Mouse (Mus musculus) thymus, postnatal 14 days (tissue): ENCODE measurements around the gene Cntnap1.

Source experiments
- DNase-seq: peaks from one replicate; pipeline ENCODE4 v3.0.0; 2021

Cntnap1 gene

DNA sequence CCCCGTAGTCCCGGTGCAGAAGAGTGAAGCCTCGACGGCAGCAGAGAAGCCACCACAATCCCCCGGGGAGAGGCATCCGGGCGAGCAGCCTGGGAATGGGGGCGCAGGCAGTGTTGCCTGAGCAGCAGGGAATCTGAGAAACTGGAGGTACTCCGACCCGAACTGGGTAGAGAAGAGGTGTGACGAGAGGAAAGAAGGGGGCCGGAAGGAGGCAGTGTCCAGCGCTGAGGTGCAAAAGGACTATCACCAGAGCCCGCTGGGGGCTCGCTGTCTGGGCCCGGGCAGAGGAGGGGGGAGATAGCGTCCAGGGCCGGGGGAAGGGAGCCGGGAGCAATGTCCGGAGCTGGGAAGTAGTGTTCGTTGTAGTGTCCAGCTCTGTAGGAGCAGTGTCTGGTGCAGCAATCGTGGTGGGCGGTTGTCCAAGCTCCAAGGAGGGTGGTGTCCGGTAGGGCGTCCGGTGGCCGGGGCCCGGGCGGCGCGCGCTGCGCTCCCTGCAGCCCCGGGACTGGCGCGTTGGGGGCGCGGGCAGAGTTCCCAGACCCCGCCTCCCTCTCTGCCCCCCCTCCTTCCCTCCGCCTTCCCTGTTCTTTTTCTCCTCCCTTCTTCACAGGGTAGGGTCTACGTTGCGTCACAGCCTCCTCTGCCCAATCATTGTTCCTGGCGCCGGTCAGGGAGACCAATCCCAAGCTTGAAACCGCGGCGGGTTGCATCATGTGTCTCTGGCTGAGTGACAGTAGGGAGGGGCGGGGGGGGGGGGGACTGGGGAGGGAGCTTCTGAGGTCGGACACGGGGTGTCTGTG lies 688 bp downstream of the Cntnap1 start, which contains the start of gene Plekhh3:
TSS of gene Plekhh3 (minus strand) at position 541 of the 800 bp plus-strand sequence.
- peak; percentile 89 for DNase-seq

DNA sequence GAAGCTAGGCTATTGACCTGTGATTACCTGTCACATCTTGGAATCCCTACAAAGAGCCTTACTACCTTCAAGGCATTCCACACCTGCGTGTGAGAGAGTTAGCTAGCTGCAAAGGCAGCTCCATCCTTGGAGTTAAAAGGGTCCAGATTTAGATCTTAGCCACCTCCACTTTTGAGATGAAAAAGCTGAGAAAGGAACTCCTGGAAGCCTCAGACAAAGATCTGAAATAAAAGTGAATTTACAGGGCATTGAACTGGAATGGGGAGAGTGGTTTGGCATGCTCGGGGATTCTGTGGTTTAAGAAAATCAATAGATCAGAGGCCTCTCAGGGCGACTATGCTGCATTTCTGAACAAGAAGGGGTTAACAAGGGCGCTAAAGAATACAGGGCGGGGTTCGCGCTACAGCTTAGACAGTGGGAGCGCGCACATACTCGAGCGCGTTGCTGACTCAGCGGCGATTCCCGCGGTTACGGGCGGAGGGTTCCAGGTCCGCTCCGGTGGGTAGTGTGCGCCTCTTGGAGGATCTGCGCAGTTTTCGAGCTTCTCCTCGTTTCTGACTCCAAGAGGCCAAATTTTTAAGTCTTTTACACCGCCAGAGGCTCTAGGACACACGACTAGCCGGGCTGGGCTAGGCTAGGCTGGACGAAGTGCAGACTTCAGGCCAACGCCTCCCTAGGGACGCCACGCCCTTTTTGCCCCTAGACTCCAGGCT lies 1.6 kb downstream of the Cntnap1 start:
- DNase-seq = peak; percentile 49

DNA sequence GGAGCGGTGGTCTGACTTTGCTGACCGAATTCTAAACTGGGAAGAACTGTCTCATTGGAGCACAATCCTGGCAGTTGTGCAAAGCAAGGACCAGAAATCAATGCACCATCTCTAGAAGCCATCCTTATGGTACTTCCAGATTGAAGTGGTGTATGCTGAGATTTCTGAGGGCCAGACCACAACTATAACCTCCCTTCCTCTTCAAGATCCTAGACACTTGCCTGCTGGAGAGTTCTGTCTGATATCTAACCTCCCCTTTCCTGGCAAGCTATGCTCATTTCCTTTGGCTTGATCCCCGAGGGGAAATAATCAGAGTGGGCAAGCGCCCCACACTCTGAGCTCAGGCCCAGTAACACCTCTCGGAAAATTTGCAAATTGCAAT lies 2.1 kb downstream of the Cntnap1 start:
- DNase-seq = no peak

DNA sequence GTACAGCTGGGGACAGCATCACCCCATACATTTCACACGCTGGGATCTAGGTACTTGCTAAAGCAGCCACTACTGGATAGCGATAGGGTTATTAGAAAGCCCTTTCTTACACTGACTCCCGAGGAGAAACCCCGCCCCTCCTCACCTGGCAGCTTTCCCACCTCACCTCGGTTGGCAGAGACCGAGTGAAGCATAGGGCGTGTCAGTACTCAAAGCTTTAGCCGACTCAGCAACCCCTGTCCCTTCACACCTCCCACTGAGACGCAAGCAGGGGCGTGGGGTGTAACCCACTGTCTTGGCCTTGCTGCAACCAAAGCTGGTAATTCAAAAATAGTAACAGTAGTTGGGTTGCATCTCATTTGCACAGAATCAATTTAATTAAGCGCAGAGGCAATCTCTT lies 2.8 kb downstream of the Cntnap1 start:
- DNase-seq = no peak

DNA sequence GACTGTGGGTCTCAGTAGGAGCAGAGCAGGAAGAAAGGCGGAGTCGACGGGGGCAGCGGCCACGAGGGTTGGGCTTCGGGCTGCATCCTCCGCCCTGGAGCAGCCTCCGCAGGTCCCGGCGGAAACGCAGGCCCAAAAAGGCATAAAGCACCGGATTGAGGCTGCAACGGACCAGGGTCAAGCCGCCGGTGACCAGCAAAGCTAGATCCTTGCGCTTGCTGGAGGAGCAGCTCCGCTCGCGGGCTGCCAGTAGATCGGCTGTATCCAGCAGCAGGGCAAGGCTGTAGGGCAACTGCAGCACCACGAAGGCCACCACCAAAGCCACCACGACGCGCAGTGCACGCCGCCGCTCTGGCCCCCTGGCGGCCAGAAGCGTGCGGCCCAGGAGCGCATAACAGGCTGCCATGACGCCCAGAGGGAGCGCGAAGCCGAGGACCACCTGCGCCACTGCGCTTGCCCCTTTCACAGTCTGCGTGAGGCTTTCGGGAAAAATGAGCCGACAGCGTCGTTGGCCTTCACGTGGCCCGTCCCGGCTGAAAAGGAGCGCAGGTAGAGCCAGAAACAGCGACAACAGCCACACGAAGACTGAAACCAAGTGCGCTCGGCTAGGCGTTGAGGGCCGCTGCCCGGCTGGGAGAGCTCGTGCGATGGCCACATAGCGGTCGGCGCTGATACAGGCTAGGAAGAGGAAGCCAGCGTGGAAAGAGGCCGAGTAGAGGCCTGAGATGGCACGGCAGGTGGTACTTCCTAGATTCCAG lies 3.5 kb downstream of the Cntnap1 start:
- DNase-seq = peak; percentile 82

DNA sequence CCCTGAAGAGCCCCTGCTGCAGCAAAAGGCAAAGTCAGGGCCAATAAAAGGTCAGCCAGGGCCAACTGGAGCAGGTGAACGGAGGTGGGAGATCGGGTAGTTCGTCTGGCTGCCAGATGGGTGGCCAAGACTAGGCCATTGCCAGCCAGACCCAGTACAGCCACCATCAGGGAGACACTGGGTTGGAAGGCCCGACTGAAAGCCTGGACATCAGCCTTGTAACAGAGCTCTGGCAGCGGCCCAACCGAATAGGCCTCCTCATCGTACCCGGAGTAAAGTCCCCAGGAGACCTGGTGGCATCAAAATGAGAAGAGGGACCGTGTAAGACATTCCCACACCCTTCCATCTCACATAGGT lies 4.0 kb downstream of the Cntnap1 start:
- no peak for DNase-seq

DNA sequence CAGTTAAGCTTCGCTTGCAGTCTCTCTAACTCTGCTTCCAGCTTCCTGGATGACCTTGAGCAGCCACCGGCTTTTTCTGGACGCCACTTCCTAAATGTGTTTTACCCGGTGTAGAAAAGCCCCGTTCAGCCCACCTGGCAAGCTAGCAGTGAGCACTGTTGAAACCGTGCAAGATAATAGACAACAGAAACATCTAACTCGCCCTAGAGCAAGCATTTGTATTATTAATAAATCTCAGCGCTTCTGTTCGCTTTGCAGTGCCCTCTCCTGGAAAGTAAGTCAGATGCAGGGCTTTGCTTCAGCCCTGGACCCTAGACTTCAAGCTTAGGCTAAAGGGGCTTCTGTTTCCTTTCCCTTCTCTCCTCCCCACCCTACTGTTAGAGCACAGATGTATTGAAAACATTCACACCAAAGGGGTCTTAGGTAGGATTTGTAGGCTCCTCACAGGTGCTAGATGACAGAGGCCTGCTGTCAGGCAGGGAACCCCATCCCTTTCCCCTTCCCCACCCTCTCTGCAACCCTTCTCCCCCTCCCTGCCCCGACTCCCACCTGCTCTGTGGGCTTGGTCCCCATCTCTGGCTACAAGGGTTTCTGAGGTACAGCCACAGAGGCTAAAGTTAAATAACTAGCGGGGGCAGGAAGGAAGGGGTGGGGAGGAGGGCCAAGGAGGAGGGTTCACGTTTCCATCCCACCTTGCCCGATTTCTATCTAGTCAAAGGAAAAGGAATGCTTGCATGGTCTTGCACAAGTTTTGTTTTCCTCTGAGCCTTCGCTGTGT lies 4.7 kb downstream of the Cntnap1 start, which contains the start of gene Ccr10:
TSS of gene Ccr10 (minus strand) at position 593 of the 778 bp plus-strand sequence.
- DNase-seq = no peak

DNA sequence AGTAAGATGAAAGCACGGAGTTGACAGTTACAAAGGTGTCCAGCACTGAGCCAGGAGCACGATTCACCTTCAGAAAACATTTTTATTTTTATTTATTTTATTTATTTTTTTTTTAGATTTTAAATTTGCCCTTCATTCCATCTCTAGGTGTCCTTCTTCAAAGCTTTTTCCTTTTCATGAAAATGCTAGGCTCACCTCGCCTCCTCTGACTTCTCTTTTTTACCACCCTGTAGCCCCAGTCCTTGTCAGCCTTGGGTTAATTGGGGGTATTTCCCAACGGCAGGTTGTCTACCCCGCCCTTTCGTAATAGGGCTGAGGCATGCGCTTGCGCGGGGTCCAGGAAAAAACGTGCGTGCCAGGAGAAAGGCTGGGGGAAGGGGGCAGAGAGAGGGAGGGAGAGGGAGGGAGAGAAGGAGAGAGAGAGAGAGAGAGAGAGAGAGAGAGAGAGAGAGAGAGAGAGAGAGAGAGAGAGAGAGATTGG lies 5.4 kb downstream of the Cntnap1 start:
- DNase-seq = no peak

DNA sequence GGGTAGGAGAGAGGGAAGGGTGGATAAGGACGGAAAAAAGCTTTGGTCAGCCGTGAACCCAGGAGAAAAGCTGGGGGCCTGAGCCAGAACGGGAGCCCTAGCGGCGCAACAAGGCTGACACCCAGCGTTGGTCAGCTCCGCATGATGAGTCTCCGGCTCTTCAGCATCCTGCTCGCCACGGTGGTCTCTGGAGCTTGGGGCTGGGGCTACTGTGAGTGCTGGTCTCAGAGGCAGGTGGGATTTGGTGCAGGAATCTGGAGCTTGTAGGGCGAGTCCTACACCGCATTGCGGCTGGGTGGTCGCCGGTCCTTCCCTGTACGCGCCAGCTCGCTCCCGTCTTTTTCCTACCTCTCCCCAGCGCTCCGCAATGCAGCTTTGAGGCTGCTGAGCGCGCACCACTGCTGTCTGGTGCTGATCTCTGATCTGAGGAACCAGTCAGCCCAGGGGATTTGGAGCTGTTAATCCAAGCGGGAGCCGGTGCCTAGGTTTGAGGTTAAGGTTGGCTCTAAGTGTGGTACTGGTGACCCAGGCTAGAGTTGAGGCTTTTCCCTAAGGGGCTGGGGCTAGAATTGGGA lies 5.9 kb downstream of the Cntnap1 start:
- no peak for DNase-seq

DNA sequence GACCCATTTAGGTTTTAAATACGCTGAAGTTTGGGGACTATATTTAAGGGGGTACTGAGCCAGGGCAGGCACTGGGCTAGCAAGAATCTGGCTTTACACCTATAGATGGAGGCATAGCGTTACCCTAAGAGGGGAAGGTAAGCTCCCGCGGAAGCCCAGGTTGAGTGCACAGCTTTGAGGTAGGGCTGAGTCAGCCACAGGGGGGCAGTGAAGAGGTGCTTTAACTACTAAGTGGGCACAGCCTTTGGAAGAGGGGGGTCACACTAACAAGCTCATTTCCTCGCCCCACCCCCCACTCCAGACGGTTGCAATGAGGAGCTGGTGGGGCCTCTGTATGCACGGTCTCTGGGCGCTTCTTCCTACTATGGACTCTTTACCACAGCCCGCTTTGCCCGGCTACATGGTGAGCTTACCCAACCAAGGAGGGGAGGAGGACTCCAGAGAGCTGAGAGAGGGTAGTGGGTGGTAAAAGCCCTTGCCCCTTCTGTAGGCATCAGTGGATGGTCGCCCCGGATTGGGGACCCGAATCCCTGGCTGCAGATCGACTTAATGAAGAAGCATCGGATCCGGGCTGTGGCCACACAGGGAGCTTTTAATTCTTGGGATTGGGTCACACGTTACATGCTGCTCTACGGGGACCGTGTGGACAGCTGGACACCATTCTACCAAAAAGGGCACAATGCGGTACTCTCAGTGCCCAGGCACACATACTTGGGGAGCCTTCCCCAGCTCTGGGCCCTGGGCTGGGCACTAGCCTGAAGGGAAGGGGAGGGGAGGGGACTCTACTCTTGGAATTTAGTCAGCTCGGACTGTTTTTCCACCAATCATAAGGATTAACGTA lies 6.8 kb downstream of the Cntnap1 start:
- peak; percentile 86 for DNase-seq

DNA sequence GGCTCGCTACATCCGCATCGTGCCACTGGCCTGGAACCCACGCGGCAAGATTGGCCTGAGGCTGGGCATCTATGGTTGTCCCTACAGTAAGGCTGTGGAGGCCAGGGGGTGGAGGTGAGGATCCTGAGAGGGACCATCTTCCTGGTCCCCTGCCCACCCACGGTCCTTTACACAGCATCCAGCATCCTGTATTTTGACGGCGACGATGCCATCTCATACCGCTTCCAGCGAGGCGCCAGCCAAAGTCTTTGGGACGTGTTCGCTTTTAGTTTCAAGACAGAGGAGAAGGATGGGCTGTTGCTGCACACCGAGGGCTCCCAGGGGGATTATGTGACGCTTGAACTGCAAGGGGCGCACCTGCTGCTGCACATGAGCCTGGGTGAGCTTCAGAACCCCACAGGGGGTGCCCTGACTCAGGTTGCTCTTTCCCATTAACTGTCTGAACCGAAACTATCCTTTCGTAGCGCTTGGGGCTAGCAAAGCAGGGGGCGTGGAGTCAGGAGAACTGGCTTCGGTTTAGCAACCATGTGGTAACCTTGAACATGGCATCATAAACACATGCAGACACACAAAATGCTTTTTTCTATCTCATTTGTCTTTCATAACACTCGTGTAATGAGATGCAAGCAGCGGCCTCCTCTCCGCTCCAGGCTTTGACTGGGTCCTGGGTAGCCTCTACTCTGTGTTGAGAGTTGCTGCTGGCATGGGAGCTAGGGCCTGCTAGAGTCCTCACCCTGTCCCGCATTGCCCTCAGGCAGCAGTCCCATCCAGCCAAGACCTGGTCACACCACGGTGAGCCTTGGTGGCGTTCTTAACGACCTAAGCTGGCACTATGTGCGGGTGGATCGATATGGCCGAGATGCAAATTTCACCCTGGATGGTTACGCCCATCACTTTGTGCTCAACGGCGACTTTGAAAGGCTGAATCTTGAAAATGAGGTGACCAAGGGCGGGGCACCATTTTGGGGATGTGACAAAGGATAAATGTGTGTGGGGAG lies 8.0 kb downstream of the Cntnap1 start:
- no peak for DNase-seq

DNA sequence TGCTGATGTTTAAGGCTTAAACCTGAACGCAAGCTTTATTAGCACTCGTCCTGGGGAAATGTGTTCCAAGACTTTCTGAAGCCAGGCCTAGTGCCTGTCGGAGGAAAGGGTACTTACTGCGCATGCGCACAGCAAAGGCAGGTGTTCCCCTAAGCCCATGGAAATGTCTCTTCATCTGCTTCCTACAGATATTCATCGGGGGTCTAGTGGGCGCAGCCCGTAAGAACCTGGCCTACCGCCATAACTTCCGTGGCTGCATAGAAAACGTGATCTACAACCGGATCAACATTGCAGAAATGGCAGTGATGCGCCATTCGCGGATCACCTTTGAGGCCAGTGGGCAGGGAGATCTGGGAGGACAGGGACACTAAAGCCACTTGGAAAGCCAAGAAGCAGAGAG lies 9.0 kb downstream of the Cntnap1 start:
- no peak for DNase-seq

DNA sequence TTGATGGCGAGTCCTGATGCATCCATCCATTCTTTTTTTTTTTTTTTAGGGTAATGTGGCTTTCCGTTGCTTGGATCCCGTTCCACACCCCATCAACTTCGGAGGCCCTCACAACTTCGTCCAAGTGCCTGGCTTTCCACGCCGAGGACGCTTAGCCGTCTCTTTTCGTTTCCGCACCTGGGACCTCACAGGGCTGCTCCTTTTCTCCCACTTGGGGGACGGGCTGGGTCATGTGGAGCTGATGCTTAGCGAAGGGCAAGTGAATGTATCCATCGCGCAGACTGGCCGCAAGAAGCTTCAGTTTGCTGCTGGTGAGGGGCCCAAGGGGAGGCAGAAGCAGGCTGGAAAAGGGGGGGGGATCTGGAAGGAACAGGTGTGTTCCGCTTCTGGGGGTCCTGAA lies 9.9 kb downstream of the Cntnap1 start:
- no peak for DNase-seq

DNA sequence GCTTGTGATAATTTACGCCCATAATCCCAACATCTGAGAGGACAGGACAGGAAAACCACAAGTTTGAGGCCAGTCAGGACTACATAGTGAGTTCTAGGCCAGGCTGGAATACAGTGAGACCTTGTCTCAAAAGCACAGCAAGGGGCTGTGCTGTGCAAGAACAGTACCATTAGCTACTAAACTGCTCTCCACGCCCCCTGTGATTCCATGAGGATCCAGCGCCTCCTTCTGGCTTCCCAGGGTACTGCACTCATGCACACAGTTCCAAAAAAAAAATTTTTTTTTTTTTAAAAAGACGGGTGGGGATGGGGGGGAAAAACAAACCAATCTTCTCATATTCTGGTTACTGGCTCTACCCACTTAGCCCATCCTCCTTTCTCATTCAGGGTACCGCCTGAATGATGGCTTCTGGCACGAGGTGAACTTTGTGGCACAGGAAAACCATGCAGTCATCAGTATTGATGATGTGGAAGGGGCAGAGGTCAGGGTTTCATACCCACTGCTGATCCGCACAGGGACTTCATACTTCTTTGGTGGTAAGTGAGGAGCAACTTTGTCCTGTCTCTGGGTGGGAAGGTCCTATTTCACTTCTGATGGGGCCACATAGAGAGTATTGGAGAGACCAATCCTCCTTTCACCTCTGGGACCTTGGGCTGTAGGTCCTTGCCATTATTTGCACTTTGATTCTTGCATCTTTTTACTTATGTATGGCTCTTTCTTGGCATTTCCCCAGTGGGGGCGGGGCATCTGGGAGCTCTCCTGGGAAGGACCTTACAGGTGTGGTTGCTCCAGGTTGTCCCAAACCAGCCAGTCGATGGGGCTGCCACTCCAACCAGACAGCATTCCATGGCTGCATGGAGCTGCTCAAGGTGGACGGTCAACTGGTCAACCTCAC lies 10.8 kb downstream of the Cntnap1 start:
- DNase-seq = peak; percentile 46

DNA sequence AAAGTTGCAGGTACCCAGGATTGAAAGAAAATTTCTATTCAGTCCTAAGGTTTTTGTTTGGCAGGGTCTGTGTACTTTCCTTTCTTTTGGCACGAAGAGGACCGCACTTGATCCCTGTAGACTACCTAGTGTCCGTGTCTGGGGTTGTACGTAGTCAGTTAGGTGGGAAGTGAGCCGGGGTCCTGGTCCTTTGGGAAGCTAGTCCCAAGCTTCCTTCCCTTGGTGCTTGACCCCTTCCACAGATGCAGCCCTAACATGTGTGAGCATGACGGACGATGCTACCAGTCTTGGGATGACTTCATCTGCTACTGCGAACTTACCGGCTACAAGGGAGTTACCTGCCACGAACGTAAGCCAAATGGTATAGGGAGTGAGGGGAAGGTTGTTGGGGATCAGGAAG lies 11.6 kb downstream of the Cntnap1 start:
- DNase-seq = no peak

DNA sequence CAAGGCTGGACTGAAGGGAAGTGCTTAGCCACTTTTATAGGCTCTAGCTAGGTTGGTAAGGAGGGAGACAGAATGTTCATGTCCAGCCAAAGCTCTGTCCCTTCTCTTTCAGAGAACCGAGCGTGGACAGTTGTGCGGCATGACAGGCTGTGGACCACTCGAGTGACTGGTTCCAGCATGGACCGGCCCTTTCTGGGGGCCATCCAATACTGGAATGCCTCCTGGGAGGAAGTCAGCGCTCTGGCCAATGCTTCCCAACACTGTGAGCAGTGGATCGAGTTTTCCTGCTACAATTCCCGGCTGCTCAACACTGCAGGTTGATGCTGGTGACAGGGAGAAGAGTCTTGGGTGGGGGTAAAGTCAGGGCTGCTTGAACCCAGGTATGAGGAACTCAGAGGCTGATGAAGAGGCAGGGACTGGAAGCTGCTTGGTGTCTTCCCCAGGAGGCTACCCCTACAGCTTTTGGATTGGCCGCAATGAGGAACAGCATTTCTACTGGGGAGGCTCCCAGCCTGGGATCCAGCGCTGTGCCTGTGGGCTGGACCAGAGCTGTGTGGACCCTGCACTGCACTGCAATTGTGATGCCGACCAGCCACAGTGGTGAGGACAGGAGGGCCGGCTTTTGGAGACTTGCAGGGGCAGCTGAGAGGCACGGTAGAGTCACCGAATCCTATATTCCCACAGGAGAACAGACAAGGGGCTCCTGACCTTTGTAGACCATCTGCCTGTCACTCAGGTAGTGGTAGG lies 12.6 kb downstream of the Cntnap1 start:
- no peak for DNase-seq

DNA sequence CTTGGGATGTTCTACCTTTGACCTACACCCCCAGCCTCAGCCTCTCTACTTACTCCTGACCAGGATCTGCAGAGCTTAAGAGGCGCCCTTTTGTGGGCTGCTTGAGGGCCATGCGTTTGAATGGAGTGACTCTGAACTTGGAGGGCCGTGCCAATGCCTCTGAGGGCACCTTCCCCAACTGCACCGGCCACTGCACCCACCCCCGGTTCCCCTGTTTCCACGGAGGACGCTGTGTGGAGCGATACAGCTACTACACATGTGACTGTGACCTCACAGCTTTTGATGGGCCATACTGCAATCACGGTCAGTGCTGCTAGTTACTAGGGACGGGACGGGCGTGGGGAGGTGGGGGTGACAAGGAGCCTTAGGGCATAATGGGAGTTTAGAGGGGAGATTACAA lies 14.7 kb downstream of the Cntnap1 start:
- DNase-seq = no peak

DNA sequence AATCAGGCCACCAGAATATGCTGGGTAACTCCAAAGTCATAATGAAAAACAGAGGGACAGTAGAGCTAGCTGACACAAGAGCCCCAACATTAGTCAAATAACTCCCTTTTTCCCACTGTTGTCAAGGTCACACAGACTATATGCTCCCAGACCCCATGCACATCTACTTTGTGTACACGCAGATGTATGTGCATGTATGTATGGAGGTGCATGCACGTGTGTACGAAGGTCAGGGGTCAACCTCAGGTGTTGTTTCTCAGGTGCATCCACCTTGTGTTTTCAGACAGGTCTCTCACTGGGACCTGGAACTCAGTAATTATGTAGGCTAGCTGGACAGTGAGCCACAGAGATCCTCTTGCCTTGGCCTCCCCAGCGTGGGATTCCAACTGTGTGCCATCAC lies 15.1 kb downstream of the Cntnap1 start:
- no peak for DNase-seq
